Mouse (Mus musculus): ENCODE measurements at regions not wholly inside any gene's neighbourhood (a gene's known extent, or its start where the extent isn't known, plus 50 kb on each side); places are given as distances from the start of the nearest gene placed in this dataset.

DNA sequence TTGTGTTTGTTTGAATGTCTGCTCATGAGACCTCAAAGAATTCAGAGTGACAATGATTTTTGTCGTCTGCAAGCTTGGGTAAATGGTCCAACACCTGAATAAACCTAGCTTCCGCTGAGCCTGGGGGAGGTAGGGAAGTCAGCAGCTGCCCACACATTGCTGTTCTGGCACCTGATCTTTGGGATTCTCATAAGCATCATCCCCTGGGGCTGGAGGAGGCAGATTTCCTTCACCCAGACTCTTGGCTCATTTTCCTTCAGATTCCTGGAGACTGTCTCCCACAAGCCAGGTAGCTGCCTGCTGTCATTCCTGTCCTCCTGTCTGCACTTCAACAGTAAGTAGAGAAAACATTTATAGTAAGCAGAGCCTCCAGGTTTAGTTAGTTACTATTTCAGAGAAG, 67.0 kb upstream of the Eepd1 start:
- no peak overlapping the region for H3K9ac ChIP-seq
- H3K4me1 ChIP-seq: peaks cover 14% of the 10 kb centered on the region
- H3K36me3 ChIP-seq: no peaks in the 10 kb centered on the region
- no peak overlapping the region for H3K4me3 ChIP-seq
- H3K4me2 ChIP-seq: no peak overlapping the region
- no peaks in the 10 kb centered on the region for H3K9me3 ChIP-seq
- no peak for ATAC-seq (ENCODE audit: extremely low read depth, insufficient number of reproducible peaks, low FRiP score, low TSS enrichment)
- no peaks in the 10 kb centered on the region for H3K27me3 ChIP-seq (replicated peaks)
- 53% methylated on average over 2 of the region's 2 CpGs for WGBS
- H3K27ac ChIP-seq (replicated peaks): peak overlapping the region; percentile 54; the same call in 1 of the 2 replicates

DNA sequence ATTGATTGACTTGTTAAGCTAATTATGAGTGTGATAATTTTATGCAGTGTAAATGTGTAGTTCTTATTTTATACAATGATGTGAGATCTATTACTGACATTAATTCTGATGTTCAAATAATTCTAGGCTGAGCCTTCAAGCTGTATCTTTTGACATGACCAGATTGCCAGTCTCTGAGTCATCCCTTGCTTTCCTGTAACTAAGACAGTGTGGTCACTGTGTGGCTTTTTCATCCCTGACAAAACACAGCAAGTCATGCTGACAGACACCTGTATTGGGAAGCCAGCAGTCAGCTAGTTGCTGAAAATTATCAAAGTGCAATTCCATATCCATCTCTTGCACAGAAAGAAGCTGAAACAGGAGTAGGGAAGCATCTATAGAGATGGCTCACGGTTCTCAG, 54.4 kb upstream of the Eepd1 start:
- Histone ChIP-seq H3K36me3 (no peaks in the 10 kb centered on the region), H3K27ac (replicated peaks) (no peak overlapping the region), H3K4me2 (no peak overlapping the region), H3K4me1 (no peaks in the 10 kb centered on the region), H3K27me3 (replicated peaks) (no peaks in the 10 kb centered on the region), H3K9ac (no peak overlapping the region), H3K4me3 (no peak overlapping the region), H3K9me3 (no peaks in the 10 kb centered on the region)
- no peak for ATAC-seq (ENCODE audit: extremely low read depth, insufficient number of reproducible peaks, low FRiP score, low TSS enrichment)
- WGBS: 77% methylated on average over 1 of the region's 1 CpGs

DNA sequence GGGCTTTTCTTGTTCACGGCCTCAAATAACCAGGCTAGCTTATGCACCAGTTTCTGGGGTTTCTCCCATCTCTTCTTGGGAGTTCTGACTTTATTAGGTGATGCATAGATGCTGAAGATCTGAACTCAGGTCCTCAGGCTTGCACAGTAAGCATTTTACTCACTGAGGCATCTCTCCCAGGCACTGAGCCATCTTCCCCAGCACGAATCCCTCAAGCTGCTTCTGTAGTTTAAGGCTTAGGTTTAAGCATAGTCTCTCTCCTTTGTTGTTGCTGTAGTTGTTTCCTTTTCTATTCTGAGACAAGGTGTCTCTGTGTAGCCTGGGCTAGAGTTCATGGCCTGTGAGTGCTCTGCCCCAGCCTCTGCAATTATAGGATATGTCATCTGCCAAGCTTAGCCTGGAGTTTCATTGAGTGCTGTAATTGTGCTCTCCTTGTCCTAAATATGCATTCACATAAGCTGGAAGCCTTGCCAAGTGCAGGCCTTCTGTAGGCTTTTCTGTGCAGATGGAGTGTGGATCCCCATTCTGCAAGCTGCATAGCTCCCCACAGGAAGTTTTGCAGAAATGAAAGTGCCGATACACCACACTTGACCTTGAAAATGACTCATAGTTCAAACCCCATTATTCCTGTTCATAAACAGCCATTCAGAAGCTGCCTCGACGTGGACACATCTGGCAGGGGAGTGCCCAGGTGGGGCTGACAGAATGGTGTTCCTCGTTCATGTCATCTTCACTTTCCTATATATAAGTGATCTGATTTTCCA, 51.7 kb upstream of the Eepd1 start:
- Histone ChIP-seq H3K36me3 (no peaks in the 10 kb centered on the region), H3K9me3 (no peaks in the 10 kb centered on the region), H3K27me3 (replicated peaks) (no peaks in the 10 kb centered on the region), H3K9ac (no peak overlapping the region), H3K4me2 (no peak overlapping the region), H3K27ac (replicated peaks) (no peak overlapping the region), H3K4me3 (no peak overlapping the region), H3K4me1 (no peaks in the 10 kb centered on the region)
- ATAC-seq (ENCODE audit: extremely low read depth, insufficient number of reproducible peaks, low FRiP score, low TSS enrichment): no peak
- 77% methylated on average over 6 of the region's 6 CpGs for WGBS
